Mouse (Mus musculus) adrenal gland, postnatal 10 days (tissue): Measurements from ENCODE around the gene Tmem170. TPM values are rescaled to one million over a fixed set of nuclear protein-coding genes. Genes with fewer than 3 reads are reported as not detected.

ENCODE experiments used
- DNase-seq: peaks from one replicate; pipeline ENCODE4 v3.0.0; 2021; ENCODE audit warnings: mixed read lengths
- long read RNA-seq, 2 experiments: library from polyadenylated mRNA; stranded (forward); transcript quantifications; one replicate each; pipeline ENCODE4 v2.0.0; 2021
- total RNA-seq, 2 experiments: library from RNA; stranded (reverse); gene quantifications; 2 replicates each; pipeline ENCODE4 v1.2.3; 2021

Tmem170 gene
- total RNA-seq = 1 to 10 TPM; 6.2 TPM
- long read RNA-seq, experiment 1, partial matches to known transcripts = 0 of 3 reads
- long read RNA-seq, experiment 1, other reads (novel, unspliced or antisense) = 3 of 3 reads
- long read RNA-seq, experiment 2, partial matches to known transcripts = 0 of 1 reads
- long read RNA-seq, experiment 2, other reads (novel, unspliced or antisense) = 0 of 1 reads

DNA sequence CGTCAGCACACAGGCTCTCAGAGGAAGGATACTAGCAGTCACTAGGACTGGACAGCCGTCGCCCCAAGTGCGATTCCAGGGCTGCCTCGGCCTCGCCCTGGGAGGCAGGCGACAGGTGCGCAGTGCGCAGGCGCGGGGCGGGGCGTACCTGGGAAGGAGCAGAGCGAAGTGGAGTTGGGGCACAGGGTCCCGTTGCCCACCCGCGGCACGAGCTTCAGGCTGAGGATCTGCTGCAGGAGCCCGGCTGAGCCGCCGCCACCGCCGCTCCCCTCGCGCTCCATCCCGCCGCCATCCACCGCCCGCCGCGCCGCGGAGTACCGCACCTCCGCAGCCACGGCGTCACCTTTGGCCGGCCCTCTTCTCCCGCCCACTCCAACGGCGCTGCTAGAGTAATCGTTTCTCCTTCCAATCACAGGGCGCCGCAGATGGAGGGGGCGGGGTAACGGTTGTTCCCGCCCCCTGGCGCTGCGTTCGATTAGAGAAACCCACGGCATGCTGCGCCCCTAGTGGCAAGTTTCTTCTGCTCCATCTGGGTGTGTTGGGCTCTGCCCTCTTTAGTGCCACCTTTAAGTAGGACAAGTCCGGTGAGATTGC lies at the start of gene Tmem170:
Gene Tmem170 (minus strand): TSS at position 396 of the 594 bp plus-strand sequence.
- peak; percentile 98 for DNase-seq

DNA sequence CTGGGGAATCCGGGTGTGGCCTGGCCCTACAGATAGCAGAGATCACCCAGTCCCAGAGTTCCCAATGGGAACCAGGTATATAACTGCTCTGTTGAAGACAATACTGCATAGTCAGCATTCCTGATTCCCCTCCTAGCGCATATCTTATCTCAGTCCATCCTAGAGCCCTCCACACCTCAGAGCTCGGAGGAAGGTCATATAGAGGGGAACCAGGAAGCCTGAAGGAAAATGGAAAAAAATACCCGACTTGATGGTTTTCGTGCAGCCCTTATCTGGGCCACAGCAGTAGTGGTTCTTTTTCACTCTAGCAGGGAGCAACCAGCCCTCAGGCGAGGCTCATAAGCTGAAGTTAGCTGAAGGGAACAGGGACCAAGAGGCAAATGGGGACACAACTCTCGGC lies 48.4 kb upstream of the Tmem170 start:
- no peak for DNase-seq

DNA sequence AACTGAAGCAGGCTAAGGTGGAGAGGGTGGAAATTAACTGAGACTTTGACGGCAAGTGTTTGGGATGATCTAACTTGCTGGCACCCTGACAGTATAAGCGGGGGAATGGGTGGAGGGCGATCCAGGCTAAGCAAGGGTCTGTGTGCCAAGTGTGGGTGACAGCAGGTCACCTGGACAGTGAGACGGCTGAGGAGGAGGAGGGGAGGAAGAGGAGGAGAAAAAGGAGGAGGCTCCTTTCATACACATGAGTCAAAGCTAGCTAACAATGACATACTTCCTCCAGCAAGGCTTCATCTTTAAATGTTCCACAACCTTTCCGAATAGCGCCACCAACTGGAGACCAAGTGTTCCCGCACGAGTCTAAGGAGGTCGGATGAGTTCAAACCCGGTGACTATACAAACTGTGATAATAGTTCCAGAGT lies 46.8 kb upstream of the Tmem170 start:
- peak; percentile 69 for DNase-seq

DNA sequence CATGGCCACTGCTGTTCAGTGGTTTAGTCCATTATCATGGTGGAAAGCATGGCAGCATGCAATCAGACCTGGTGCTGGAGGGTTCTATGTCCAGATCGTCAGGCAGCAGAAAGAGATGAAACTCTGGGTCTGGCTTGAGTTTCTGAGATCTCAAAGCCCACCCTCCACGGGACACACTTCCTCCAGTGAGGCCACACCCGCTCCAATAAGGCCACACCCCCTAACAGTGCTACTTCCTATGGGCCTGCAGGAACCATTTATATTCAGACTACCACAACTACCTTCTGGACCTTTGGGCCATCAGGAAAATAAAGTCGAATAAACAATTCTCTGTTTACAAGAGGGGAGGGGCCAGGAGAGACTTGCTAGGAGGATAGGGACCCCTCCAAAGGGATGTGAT lies 44.4 kb upstream of the Tmem170 start:
- DNase-seq = no peak

DNA sequence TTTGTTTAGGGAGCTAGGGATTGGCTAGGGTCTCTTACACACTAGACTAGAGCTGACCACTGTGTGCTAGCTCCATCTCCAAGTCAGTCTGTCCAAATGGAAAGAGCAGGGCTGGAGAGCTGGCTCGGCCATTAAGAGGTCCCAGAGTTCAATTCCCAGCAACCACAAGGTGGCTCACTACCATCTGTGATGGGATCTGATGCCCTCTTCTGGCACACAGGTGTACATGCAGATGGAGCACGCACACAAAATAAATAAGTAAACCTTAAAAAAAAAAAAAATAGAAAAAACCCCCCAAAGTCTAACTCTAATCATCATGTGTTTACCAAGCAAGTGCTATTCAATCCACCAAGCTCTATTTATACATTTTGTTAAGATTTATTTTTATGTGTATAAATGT lies 43.1 kb upstream of the Tmem170 start:
- no peak for DNase-seq

DNA sequence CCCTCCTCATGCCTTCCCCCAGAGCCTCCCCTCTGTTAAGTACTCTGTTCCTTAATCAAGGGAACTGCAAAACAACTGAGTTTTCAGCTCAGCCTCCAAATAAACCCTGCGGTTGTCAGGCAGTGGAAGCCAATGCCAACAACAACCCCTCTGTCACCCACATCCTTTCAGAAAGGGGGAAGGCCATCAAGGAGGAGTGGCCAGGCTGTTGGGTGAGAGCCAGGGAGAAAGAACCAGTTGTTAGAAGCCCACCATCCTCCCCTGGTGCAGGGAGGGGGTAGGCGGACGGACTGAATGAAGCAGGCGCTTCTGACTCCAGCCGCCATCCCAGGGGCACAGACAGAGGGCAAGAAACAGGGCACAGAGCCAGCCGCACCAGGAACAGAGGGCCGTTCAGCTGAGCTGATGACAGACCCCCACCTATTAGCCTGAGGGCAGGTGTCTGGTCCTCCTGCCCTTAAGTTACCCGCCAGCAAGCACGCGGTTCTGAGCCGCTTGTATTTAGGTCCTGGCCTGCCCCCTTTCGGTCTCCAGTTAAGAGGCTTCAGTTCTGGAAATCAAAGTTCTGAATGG lies 36.4 kb upstream of the Tmem170 start:
- peak; percentile 17 for DNase-seq

DNA sequence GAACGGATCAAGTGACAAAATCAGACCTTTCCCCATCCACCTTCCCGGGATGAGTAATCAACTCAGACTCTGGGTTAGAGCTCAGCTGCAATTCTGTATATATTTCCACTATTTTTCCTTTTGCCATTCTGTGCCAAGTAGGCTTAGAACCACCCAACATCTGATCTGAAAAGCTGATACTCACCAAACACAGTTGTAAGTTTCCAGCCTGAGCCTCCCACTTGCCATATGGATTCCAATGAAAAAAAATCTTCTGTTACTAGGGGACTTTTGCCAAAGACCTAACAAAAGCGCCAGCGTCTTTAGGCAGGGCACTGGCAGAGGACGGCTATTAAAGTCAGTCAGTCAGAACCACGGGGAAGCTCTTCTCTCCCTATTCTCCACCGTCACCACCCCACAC lies 35.0 kb upstream of the Tmem170 start:
- DNase-seq = no peak

DNA sequence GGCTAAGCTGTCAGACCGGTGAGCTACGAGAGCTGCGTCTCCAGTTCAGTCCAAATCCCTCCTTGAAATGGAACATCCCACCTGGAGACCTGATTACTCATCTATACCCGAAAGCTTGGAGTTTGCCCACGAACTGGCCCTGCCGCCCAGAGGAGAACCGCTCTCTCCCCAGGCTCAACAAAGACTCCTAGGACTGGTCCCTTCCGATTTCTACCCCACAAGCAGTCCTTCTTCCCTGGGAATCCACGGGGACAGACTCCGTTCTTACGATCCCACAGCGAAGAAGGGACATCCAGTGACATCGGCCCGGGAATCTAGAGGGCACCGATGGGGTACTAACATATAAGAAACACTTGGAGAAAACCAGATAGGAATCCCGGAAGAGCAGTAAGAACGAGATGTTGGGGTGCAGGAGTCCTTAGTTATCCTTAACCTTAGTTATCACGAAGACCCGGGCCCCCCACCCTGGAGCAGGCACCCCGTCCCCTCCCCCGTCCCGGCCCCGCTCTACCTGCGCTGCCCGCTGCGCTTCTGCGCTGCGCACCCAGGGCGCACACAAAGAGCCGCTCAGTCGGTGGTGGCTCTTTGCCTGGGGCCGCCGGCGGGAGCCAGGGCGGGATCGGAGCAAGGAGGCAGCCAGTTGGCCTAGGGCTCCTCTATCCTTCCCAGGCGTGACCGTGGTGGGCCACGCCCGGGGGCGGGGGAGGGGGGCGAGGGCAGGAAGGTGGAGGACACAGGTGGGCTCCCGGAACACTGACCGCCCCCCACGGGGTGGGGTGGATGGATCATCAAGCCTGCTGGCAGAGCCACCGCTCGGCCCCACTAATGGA lies 33.3 kb upstream of the Tmem170 start, which contains the start of gene Chst5:
Gene Chst5 (minus strand): TSS at position 827 of the 830 bp plus-strand sequence.
- no peak for DNase-seq

DNA sequence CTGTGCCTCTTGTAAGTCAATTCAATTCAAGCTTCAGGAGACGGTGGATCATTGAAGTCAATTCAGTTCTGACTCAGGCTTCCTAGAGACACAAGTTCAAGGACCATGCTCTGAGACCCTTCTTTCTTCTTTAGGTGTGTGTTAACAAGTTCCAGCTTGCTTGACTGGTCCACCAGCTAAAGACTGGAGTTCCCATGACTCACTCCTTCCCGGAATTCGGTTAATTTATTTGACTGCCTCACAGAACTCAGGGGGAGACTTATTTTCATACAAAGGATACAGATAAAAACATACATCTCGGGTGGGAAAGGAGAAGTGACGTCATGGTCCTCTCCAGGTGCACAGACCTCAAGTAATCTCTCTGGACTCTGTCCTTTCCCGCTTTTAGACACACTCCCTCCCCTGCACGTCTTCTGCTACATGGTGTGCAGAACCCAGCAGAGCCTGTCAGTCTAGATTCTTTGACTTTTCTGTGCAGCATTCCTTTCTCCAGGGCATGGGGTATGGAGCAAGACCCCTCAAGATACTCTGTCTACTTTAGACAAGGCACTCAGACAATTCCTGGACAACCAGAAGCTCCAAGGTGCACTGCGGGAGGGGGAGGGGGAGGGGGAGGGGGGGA lies 29.1 kb upstream of the Tmem170 start:
- no peak for DNase-seq

DNA sequence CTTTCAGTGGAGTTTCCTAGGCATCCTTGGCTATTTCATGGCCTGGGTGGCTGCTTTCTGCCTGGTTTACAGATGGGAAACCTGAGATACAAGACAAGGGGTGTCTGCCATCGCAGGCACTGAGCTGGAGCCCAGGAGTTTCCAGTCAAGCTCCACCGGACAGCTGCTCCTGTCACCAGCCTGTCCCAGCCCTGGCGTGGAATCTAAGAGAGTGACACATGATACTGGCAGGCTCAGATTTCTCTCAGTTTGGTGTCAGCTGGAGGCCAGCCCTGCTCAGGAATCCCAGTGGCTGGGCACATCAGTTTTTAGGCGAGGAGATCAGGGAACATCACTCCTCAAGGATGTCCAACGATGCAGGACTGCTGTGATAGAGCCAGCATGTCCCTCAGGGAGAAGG lies 25.5 kb upstream of the Tmem170 start:
- no peak for DNase-seq

DNA sequence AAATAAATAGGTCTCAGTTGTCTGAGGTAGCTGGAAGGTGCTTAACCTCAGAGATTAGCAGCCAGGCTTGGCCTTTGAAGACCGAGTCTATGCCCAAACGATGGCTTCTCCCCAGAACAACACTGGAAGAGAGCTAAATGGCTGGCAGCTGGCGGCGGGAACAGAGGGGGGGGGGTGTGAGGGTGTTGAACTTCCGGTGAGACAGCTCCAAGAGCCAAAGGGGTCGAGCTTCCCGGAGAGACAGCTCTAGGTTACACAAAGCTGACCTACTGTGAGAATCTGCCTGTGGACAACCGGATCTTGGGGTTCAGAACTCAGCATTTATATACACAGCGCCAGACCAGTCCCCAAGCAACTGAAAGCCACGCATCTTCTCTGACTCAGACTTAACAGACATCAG lies 22.0 kb upstream of the Tmem170 start:
- no peak for DNase-seq

DNA sequence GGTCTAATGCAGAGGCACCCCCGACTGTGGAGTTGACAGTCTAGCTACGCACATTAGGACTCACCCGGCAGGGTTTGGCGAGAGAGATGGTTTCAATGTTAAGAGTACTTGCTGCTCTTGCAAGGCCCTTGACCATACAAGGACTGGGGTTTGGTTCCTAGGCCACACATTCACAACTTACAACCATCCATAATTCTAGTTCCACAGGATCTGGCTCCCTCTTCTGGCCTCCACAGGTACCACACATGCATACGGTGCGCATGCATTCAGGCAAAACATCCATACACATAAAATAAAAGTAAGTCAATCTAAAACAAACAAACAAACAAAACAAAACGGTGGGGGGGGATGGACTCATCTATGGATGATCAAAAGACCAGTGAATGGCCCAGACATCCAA lies 18.4 kb upstream of the Tmem170 start:
- DNase-seq = no peak

DNA sequence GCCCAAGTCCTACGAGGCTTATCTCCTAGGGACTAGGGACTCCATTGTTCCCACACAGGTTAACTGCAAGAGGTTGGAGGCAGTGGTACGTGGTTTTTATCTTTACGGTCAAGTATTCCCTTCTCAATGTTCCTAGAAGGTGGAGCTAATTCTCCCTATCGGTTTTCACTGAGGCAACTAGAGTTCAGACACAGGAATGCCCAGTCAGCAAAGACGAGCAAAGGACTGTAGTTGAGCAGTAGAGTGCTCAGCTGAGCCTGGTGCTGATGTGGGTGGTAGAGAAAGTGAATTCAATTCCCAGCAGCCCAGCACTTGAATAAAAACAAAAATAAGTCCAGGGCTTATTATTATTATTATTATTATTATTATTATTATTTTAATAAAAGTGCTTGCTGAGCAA lies 16.1 kb upstream of the Tmem170 start:
- DNase-seq = no peak

DNA sequence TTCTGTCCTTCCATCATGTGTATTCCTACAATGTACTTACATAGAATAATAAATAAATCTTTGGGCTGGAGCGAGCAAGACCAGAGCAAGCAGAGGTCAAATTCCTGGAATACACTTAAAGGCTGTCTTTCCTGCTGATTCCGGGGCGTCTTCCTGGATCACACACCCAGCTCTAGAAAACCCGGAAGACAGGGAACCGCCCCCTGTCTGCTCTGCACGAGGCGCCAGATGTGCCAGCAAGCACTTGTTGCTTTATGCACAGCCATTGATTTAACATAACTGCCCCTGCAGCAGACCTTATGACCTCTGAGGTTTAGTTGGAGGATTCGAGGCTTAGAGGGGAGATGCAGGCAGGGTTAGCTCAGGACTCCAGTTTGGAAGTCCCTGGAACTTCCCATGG lies 15.4 kb upstream of the Tmem170 start:
- no peak for DNase-seq

DNA sequence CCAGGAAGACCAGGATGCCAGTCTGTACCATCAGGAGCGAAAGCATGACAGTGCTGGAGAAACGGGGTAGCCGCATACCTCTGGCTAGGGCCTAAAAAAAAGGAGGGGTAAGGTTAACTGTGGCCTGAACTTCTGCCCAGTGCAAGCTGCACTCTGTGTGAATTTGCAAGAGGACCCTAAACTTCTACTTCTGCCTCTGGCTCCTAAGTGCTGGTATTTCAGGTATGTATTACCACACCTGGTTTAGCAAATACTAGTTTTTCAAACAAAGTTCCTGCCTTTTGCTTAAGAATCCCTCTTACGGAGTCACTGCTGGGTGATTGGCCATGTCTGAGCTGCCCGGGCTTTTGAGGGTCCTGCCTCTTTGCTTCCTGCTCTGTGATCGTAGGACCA lies 14.4 kb upstream of the Tmem170 start:
- no peak for DNase-seq

DNA sequence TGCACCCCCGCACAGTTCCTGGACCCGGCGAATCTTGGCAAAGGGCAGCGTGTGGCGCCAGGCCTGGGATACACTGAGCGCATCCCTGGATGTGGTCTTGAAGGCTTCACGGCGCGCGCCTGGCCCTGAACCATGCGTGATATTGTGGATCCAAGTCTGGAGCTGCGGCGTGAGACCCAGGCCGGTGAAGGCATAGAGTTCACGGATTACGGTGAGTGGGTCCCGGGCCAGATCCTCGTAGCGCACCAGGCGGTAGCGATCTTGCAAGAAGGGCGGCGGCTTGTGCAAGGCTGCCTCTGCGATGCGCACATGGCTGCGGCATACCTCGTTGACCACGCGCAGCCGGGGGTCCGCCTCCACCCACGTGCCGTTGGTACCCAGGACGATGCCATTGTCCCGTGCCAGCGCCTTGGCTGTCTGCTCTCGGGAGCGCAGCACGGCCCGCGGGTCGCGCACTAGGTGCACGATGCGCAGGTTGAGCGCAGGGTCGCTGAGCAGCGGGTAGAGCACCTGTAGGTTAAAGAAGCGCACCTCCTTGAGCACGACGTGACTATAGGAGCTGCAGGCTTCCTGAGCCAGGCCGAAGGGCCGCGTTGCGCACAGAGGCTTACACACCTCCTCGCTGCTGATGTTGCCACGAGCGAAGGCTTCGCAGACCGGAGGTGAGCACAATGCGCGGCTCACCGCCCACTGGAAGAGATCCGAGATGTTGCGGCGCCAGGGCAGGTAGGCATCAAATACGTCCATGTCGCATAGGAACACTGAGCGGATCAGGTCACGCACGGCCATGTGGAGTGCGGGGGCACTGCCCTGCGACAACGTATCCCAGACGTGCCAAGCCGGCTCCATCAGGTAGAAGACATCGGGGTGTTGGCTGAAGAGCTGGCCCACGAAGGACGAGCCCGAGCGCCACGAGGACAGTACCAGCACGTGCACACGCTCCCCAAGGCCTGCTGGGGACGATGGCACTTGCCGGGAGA lies 13.7 kb upstream of the Tmem170 start:
- DNase-seq = no peak

DNA sequence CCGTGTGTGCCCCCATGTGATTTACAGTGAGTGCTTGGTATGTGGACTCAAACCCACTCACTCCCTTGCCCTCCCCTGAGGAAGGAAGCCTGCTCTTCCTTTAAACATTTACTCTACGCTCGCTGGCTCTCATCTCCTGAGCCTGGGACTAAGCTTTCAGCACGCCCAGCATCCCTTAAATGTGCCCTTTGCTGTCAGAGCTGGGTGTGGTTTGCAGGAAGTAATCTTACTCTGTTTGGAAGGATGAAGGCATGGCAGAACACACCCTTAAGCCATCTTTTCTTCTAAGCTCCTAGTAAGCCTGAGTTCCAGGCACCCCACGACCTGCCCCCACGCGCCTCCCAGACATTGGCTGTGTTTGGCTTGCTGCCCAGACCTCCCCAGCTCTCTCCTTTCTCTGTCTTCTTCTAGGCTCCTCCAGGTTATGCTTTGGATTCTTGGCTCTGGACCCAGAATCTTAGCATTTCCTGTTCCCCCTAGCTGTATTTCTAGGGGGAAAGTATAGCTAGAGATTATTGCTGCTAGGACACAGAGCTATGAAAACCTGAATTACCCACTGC lies 11.6 kb upstream of the Tmem170 start:
- no peak for DNase-seq

DNA sequence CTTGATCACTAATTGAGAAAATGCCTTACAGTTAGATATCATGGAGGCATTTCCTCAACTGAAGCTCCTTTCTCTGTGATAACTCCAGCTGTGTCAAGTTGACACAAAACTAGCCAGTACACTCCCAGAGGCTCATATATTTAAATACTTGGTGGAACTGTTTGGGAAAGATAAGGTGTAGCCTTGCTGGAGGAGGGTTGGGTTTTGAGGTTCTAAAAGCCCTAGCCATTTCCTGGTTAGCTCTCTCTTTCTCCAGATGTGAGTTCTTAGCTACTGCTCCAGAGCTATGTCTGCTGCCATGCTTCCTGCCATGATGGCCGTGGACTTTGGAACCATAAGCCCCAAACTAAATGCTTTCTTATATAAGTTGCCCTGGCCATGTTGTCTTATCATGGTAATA lies 10.9 kb upstream of the Tmem170 start:
- no peak for DNase-seq

DNA sequence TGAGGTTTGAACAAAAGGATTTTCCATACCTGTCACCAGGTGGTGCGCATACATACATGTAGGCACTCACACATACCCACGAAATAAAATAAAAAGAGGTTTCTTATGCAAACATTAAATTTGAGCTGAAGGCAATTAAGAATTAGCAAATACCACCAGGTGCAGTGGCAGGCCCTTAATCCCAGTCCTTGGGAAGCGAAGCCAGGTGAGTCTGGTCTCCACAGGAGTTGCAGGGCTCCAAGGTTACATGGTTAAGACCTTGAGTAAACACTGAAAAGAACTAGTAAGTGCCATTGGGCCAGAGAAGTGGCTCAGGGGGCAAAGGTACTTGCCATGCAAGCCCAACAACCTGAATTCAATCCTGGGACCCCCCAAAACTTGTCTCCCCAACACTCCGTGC lies 7.1 kb upstream of the Tmem170 start:
- DNase-seq = no peak

DNA sequence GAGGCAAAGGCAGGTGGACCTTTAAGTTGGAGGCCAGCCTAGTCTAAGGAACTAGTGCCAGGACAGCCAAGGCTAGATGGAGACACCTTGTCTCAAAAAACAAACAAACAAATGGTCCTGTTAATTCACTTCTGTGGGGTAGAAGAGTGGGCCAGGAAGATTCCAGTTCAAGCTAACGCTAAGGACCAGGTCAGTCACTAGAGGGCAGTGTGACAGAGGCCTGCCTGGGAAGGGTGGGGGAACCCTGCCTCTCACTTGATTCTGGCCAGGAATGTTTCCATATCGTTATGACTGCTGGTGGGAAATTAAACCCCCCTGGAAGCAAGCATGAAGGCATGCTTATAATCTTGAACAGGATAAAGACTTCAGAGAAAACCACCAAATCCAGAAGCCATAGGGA lies 5.0 kb upstream of the Tmem170 start:
- DNase-seq = peak; percentile 69

DNA sequence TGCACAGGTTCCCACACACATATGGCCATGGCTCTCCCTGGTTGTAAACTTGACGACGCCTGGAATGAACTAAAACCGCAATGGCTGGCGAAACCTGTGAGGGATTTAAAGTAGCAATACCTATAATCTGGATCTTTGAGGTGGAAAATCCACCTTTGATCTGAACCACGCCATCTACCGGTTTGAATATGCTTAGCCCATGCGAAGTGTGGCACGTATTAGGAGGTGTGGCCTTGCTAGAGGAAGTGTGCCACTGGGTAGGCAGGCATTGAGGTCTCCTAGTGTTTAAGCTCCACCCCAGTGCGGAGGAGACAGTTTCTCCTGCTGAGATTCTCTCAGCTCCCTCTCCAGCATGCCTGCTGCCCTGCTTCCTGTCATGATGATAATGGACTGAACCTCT lies 1.2 kb upstream of the Tmem170 start:
- no peak for DNase-seq
